Mouse (Mus musculus) spleen, adult 2 months (tissue): ENCODE measurements around the gene Tnni2.

Experiments
- CTCF ChIP-seq: fragments of 200-500 bp; IDR thresholded peaks from 2 replicates; pipeline ENCODE4 v1.5.1; 2011; ENCODE audit warnings: mild to moderate bottlenecking, inconsistent platforms; ENCODE audit not compliant: insufficient read depth, insufficient read length, insufficient replicate concordance; ENCODE audit errors: extremely low read depth
- POLR2A ChIP-seq: fragments of 200-500 bp; IDR thresholded peaks from 2 replicates; pipeline ENCODE4 v1.6.1; 2011; ENCODE audit warnings: low read depth, low read length, inconsistent platforms

- no peak for TF ChIP-seq CTCF
- no peak for TF ChIP-seq POLR2A
These were observed 38.0 kb upstream of the Tnni2 start for GRCm38 (mm10) chr7:142403591-142403990.
